Mouse (Mus musculus) liver, embryonic 12.5 days (tissue): Measurements from ENCODE around the gene Gm14147. TPM values are rescaled to one million over a fixed set of nuclear protein-coding genes. Genes with fewer than 3 reads are reported as not detected.
"Not testable (repeated sequence)": the region's sequence is repeated elsewhere in the genome, so short reads cannot be mapped to it uniquely, and the experiment has no call there.

Experiments
- ATAC-seq: fragments of 200-750 bp; cut with Nextera tagmentation; 2 replicates; pipeline ENCODE4 v1.8.0; 2017; ENCODE audit warnings: moderate number of reproducible peaks, mild to moderate bottlenecking, moderate library complexity
- H3K27ac ChIP-seq: fragments of 300-500 bp; sonication (generic); 2 replicates; pipeline ENCODE4 v1.5.1; 2016; ENCODE audit warnings: mild to moderate bottlenecking
- H3K27me3 ChIP-seq: fragments of 300-500 bp; sonication (generic); replicated peaks from 2 replicates; pipeline ENCODE4 v1.6.1; 2016; ENCODE audit warnings: mild to moderate bottlenecking, moderate library complexity
- H3K36me3 ChIP-seq: fragments of 300-500 bp; sonication (generic); 2 replicates; pipeline ENCODE4 v1.6.1; 2016; ENCODE audit warnings: mild to moderate bottlenecking, moderate library complexity
- H3K4me1 ChIP-seq: fragments of 300-500 bp; sonication (generic); 2 replicates; pipeline ENCODE4 v1.6.1; 2016
- H3K4me2 ChIP-seq: fragments of 300-500 bp; sonication (generic); 2 replicates; pipeline ENCODE4 v1.6.1; 2016; ENCODE audit warnings: mild to moderate bottlenecking, moderate library complexity
- H3K4me3 ChIP-seq: fragments of 300-500 bp; sonication (generic); 2 replicates; pipeline ENCODE4 v1.5.1; 2016; ENCODE audit warnings: mild to moderate bottlenecking, moderate library complexity
- H3K9ac ChIP-seq: fragments of 300-500 bp; sonication (generic); 2 replicates; pipeline ENCODE4 v1.6.1; 2016; ENCODE audit warnings: mild to moderate bottlenecking, moderate library complexity
- H3K9me3 ChIP-seq: fragments of 300-500 bp; sonication (generic); replicated peaks from 2 replicates; pipeline ENCODE4 v1.6.1; 2016; ENCODE audit warnings: mild to moderate bottlenecking, moderate library complexity
- WGBS: fragments of 180-500 bp; shearing (Covaris S2); methylation state at CpG from one replicate; pipeline ENCODE4 v1.1.7; 2016; ENCODE audit not compliant: insufficient replicate concordance; 5-methylcytosine and 5-hydroxymethylcytosine counted together
- polyA plus RNA-seq: library from polyadenylated mRNA; unstranded; fragments of >200 nt; fragmentation: Nextera tagmentation; extraction: Ambion mirVana; gene quantifications from 2 replicates; pipeline ENCODE4 v1.2.1, GENCODE M21; 2016

Gene Gm14147
- polyA plus RNA-seq: not detected in 2 replicates

GRCm38 (mm10) chr2:151097945-151098344, at the start of gene Gm14147:
Gene Gm14147 (plus strand): TSS chr2:151098245.
- no CpG with 5 or more reads among the region's 3 CpGs for WGBS

GRCm38 (mm10) chr2:151056637-151057036, 41.4 kb upstream of the Gm14147 start:
- no peaks in the 10 kb centered on the region for H3K4me1 ChIP-seq
- H3K36me3 ChIP-seq: no peaks in the 10 kb centered on the region
- 78% methylated on average over 1 of the region's 1 CpGs for WGBS
- H3K9me3 ChIP-seq: no peaks in the 10 kb centered on the region
- ATAC-seq: no peak
- no peak overlapping the region for H3K27ac ChIP-seq
- H3K4me2 ChIP-seq: no peak overlapping the region
- no peaks in the 10 kb centered on the region for H3K27me3 ChIP-seq
- no peak overlapping the region for H3K4me3 ChIP-seq
- H3K9ac ChIP-seq: no peak overlapping the region

More at GRCm38 (mm10) chr2:151097945-151098344, at the start of gene Gm14147:
- H3K9ac ChIP-seq, H3K27ac ChIP-seq, H3K4me1 ChIP-seq, H3K4me3 ChIP-seq, H3K4me2 ChIP-seq, H3K27me3 ChIP-seq, ATAC-seq, H3K36me3 ChIP-seq, H3K9me3 ChIP-seq: not testable (repeated sequence)

GRCm38 (mm10) chr2:151092250-151092649, 5.8 kb upstream of the Gm14147 start, which contains the start of gene Gm14151:
Gene Gm14151 (minus strand): TSS chr2:151092350.
- H3K36me3 ChIP-seq, H3K9me3 ChIP-seq, ATAC-seq, H3K27ac ChIP-seq, H3K4me2 ChIP-seq, H3K9ac ChIP-seq, H3K4me1 ChIP-seq, H3K4me3 ChIP-seq, H3K27me3 ChIP-seq: not testable (repeated sequence)
- WGBS: no CpG with 5 or more reads among the region's 3 CpGs

Other genes with a start within 250 kb of the Gm14147 start
- gene Abhd12, start 193.5 kb upstream of the Gm14147 start, polyA plus RNA-seq: 24.9 and 25.3 TPM in 2 replicates
- 50.2 and 51.1 TPM in 2 replicates for gene Gins1, start 192.8 kb upstream of the Gm14147 start, polyA plus RNA-seq
- 18.6 and 18.7 TPM in 2 replicates for gene Ninl, start 58.9 kb upstream of the Gm14147 start, polyA plus RNA-seq
- 74.4 and 76.2 TPM in 2 replicates for gene Nanp, start 58.8 kb upstream of the Gm14147 start, polyA plus RNA-seq
- not detected in 2 replicates for gene Gm14151, start 5.9 kb upstream of the Gm14147 start, polyA plus RNA-seq